Mouse (Mus musculus): Measurements from ENCODE around the gene Trim40. TPM values are rescaled to one million over a fixed set of nuclear protein-coding genes. Genes with fewer than 3 reads are reported as not detected.

Gene Trim40
- polyA plus RNA-seq, 1 experiment = not detected

- H3K4me3 ChIP-seq (ENCODE audit: insufficient read depth, low read depth, low read length) = no peak overlapping the region
- 92% methylated on average over 5 of the region's 5 CpGs for WGBS
- H3K4me1 ChIP-seq (ENCODE audit: control insufficient read depth, insufficient read depth, low read length) = peaks cover 2% of the 10 kb centered on the region; the same call in 1 of the 2 replicates
- H3K27ac ChIP-seq (ENCODE audit: insufficient read depth, low read depth, low read length) = no peak overlapping the region
- TF ChIP-seq CTCF (IDR thresholded peaks at IDR 0.05; ENCODE audit: insufficient read depth, low read depth, low read length) (no peak), POLR2A (IDR thresholded peaks at IDR 0.05; ENCODE audit: insufficient read depth, low read depth, low read length) (no peak)
These were observed 50.9 kb downstream of the Trim40 start for GRCm38 (mm10) chr17:36839001-36839400.

GRCm38 (mm10) chr17:36836874-36837647, 52.9 kb downstream of the Trim40 start, which contains the start of gene Trim26:
Trim26 (plus strand) TSS chr17:36837134.
- H3K4me3 ChIP-seq (ENCODE audit: insufficient read depth, low read depth, low read length) = peak within 1 kb of the TSS; percentile 97
- under 1% methylated on average over 58 of the region's 58 CpGs for WGBS
- no peak for TF ChIP-seq CTCF (IDR thresholded peaks at IDR 0.05; ENCODE audit: insufficient read depth, low read depth, low read length)
- peak; percentile 91 for TF ChIP-seq POLR2A (IDR thresholded peaks at IDR 0.05; ENCODE audit: insufficient read depth, low read depth, low read length)

GRCm38 (mm10) chr17:36836427-36836812, 53.5 kb downstream of the Trim40 start:
- H3K4me3 ChIP-seq (ENCODE audit: insufficient read depth, low read depth, low read length) = peak overlapping the region; percentile 97
- WGBS = 10% methylated on average over 3 of the region's 3 CpGs
- peak overlapping the region; percentile 84 for H3K27ac ChIP-seq (ENCODE audit: insufficient read depth, low read depth, low read length)
- no peak for TF ChIP-seq CTCF (IDR thresholded peaks at IDR 0.05; ENCODE audit: insufficient read depth, low read depth, low read length)
- no peak for TF ChIP-seq POLR2A (IDR thresholded peaks at IDR 0.05; ENCODE audit: insufficient read depth, low read depth, low read length)
- H3K4me1 ChIP-seq (ENCODE audit: control insufficient read depth, insufficient read depth, low read length) = peaks cover 2% of the 10 kb centered on the region; the same call in 1 of the 2 replicates

More at GRCm38 (mm10) chr17:36836874-36837647, 52.9 kb downstream of the Trim40 start, which contains the start of gene Trim26:
- H3K27ac ChIP-seq (ENCODE audit: insufficient read depth, low read depth, low read length) = peak within 1 kb of the TSS; percentile 84
- H3K4me1 ChIP-seq (ENCODE audit: control insufficient read depth, insufficient read depth, low read length) = peaks cover 2% of the 10 kb centered on the region; the same call in 1 of the 2 replicates

- Histone ChIP-seq H3K4me1 (ENCODE audit: control insufficient read depth, insufficient read depth, low read length) (peaks cover 2% of the 10 kb centered on the region; the same call in 1 of the 2 replicates), H3K27ac (ENCODE audit: insufficient read depth, low read depth, low read length) (peak overlapping the region; percentile 84; the same call in 1 of the 2 replicates), H3K4me3 (ENCODE audit: insufficient read depth, low read depth, low read length) (no peak overlapping the region)
- 39% methylated on average over 12 of the region's 12 CpGs for WGBS
- no peak for TF ChIP-seq POLR2A (IDR thresholded peaks at IDR 0.05; ENCODE audit: insufficient read depth, low read depth, low read length)
- no peak for TF ChIP-seq CTCF (IDR thresholded peaks at IDR 0.05; ENCODE audit: insufficient read depth, low read depth, low read length)
These were observed 54.1 kb downstream of the Trim40 start for GRCm38 (mm10) chr17:36835591-36836426.

- TF ChIP-seq CTCF (IDR thresholded peaks at IDR 0.05; ENCODE audit: insufficient read depth, low read depth, low read length) (no peak), POLR2A (IDR thresholded peaks at IDR 0.05; ENCODE audit: insufficient read depth, low read depth, low read length) (no peak)
- no peaks in the 10 kb centered on the region; the same call in 1 of the 2 replicates for H3K4me1 ChIP-seq (ENCODE audit: control insufficient read depth, insufficient read depth, low read length)
- H3K27ac ChIP-seq (ENCODE audit: insufficient read depth, low read depth, low read length) = no peak overlapping the region
- H3K4me3 ChIP-seq (ENCODE audit: insufficient read depth, low read depth, low read length) = no peak overlapping the region
- WGBS = 58% methylated on average over 4 of the region's 4 CpGs
These were observed 57.2 kb downstream of the Trim40 start for GRCm38 (mm10) chr17:36832694-36833093.

Other genes starting within 250 kb of the Trim40 start
- not detected in 2 replicates for gene H2-M9, start 247.5 kb downstream of the Trim40 start, polyA plus RNA-seq (2012; ENCODE audit: insufficient read depth, insufficient read length, low replicate concordance, missing spikeins)
- gene H2-M1, start 217.9 kb downstream of the Trim40 start, polyA plus RNA-seq (2012; ENCODE audit: insufficient read depth, insufficient read length, low replicate concordance, missing spikeins) = not detected in 2 replicates
- not detected in 2 replicates for gene H2-M10.5, start 117.2 kb downstream of the Trim40 start, polyA plus RNA-seq (2012; ENCODE audit: insufficient read depth, insufficient read length, low replicate concordance, missing spikeins)
- gene H2-M10.6, start 78.0 kb downstream of the Trim40 start, polyA plus RNA-seq (2012; ENCODE audit: insufficient read depth, insufficient read length, low replicate concordance, missing spikeins) = not detected in 2 replicates
- gene Trim26, start 53.0 kb downstream of the Trim40 start, polyA plus RNA-seq (2012; ENCODE audit: insufficient read depth, insufficient read length, low replicate concordance, missing spikeins) = not detected in 2 replicates
- gene Trim15, start 22.9 kb downstream of the Trim40 start, polyA plus RNA-seq (2012; ENCODE audit: insufficient read depth, insufficient read length, low replicate concordance, missing spikeins) = not detected in 2 replicates
- gene Trim10, start 20.5 kb downstream of the Trim40 start, polyA plus RNA-seq (2012; ENCODE audit: insufficient read depth, insufficient read length, low replicate concordance, missing spikeins) = not detected in 2 replicates
- gene Trim31, start 8.0 kb upstream of the Trim40 start, polyA plus RNA-seq (2012; ENCODE audit: insufficient read depth, insufficient read length, low replicate concordance, missing spikeins) = not detected in 2 replicates
- not detected in 2 replicates for gene Rnf39, start 52.8 kb upstream of the Trim40 start, polyA plus RNA-seq (2012; ENCODE audit: insufficient read depth, insufficient read length, low replicate concordance, missing spikeins)
- not detected in 2 replicates for gene Ppp1r11, start 61.6 kb upstream of the Trim40 start, polyA plus RNA-seq (2012; ENCODE audit: insufficient read depth, insufficient read length, low replicate concordance, missing spikeins)
- not detected in 2 replicates for gene Znrd1, start 68.4 kb upstream of the Trim40 start, polyA plus RNA-seq (2012; ENCODE audit: insufficient read depth, insufficient read length, low replicate concordance, missing spikeins)
- not detected in 2 replicates for gene Znrd1as, start 68.5 kb upstream of the Trim40 start, polyA plus RNA-seq (2012; ENCODE audit: insufficient read depth, insufficient read length, low replicate concordance, missing spikeins)
- gene 2410137M14Rik, start 91.1 kb upstream of the Trim40 start, polyA plus RNA-seq (2012; ENCODE audit: insufficient read depth, insufficient read length, low replicate concordance, missing spikeins) = not detected in 2 replicates
- gene H2-M5, start 99.4 kb upstream of the Trim40 start, polyA plus RNA-seq (2012; ENCODE audit: insufficient read depth, insufficient read length, low replicate concordance, missing spikeins) = not detected in 2 replicates
- not detected in 2 replicates for gene Zfp57, start 111.0 kb upstream of the Trim40 start, polyA plus RNA-seq (2012; ENCODE audit: insufficient read depth, insufficient read length, low replicate concordance, missing spikeins)
- not detected in 2 replicates for gene Mog, start 133.3 kb upstream of the Trim40 start, polyA plus RNA-seq (2012; ENCODE audit: insufficient read depth, insufficient read length, low replicate concordance, missing spikeins)
- gene Gabbr1, start 155.8 kb upstream of the Trim40 start, polyA plus RNA-seq (2012; ENCODE audit: insufficient read depth, insufficient read length, low replicate concordance, missing spikeins) = 220 and 221 TPM in 2 replicates
- gene Olfr90, start 198.4 kb upstream of the Trim40 start, polyA plus RNA-seq (2012; ENCODE audit: insufficient read depth, insufficient read length, low replicate concordance, missing spikeins) = not detected in 2 replicates
- gene Olfr91, start 208.2 kb upstream of the Trim40 start, polyA plus RNA-seq (2012; ENCODE audit: insufficient read depth, insufficient read length, low replicate concordance, missing spikeins) = not detected in 2 replicates
- gene Olfr92, start 230.0 kb upstream of the Trim40 start, polyA plus RNA-seq (2012; ENCODE audit: insufficient read depth, insufficient read length, low replicate concordance, missing spikeins) = not detected in 2 replicates